Mouse (Mus musculus): ENCODE results near the gene Cabin1.

DNA sequence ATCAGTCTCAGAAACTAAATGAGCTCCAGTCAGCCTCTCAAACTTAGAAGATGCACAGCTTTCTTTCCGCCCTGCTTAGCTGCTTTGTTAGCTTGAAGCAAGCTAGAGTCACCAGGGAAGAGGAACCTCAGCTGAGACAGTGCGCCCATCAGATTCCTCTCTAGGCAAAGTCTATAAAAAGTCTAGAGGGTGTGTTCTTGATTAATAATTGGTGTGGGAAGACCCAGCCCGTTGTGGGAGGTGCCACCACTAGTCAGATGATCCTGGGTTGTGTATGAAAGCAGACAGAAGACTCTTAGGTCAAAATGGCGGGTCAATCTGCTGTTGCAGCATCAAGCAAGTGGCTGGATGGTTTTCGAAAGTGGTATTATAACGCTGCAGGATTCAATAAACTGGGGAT lies 2.7 kb upstream of the Cabin1 start:
- no peak for TF ChIP-seq MAFK (IDR thresholded peaks at IDR 0.05; ENCODE audit: insufficient read depth, low read depth, low read length)
- no peak for TF ChIP-seq ZNF384 (IDR thresholded peaks at IDR 0.05; ENCODE audit: low read depth, low read length)
